Mouse (Mus musculus) macrophage (primary cell): ENCODE data around the gene Slc30a3. TPM values are rescaled to one million over a fixed set of nuclear protein-coding genes. Genes with fewer than 3 reads are reported as not detected.

Source experiments
- H3K27ac ChIP-seq: fragments of 350-480 bp; formaldehyde crosslinking; 2 replicates; pipeline ENCODE4 v1.9.0; 2021
- H3K36me3 ChIP-seq: fragments of 350-480 bp; formaldehyde crosslinking; 2 replicates; pipeline ENCODE4 v1.9.0; 2021; ENCODE audit errors: inconsistent target
- H3K4me3 ChIP-seq: fragments of 350-480 bp; formaldehyde crosslinking; 2 replicates; pipeline ENCODE4 v1.9.0; 2021; ENCODE audit errors: inconsistent target
- H3K79me2 ChIP-seq: fragments of 350-480 bp; formaldehyde crosslinking; 2 replicates; pipeline ENCODE4 v1.9.0; 2021; ENCODE audit errors: inconsistent target
- WGBS: methylation state at CpG from one replicate; pipeline ENCODE4 v1.1.7; 2026; ENCODE audit warnings: inconsistent platforms; ENCODE audit not compliant: missing documents; 5-methylcytosine and 5-hydroxymethylcytosine counted together
- polyA plus RNA-seq: library from polyadenylated mRNA; stranded (reverse); fragments of 250-400 nt; gene quantifications from 3 replicates; pipeline ENCODE4 v1.2.4, GENCODE M21; 2018; ENCODE audit warnings: inconsistent platforms

The Slc30a3 gene
- polyA plus RNA-seq, 1 experiment from 2014 or later = not detected

GRCm38 (mm10) chr5:31110781-31111180 lies 2.7 kb upstream of the Slc30a3 start:
- WGBS = 22% methylated on average over 7 of the region's 7 CpGs

GRCm38 (mm10) chr5:31105814-31106335 lies 2.2 kb downstream of the Slc30a3 start, which contains the start of gene Dnajc5g:
Gene Dnajc5g (plus strand): TSS chr5:31106285.
- 52% methylated on average over 9 of the region's 9 CpGs for WGBS

More at GRCm38 (mm10) chr5:31110781-31111180, 2.7 kb upstream of the Slc30a3 start:
- H3K79me2 ChIP-seq = no peaks in the 10 kb centered on the region
- no peak overlapping the region for H3K27ac ChIP-seq
- H3K36me3 ChIP-seq = no peaks in the 10 kb centered on the region
- no peak overlapping the region for H3K4me3 ChIP-seq

GRCm38 (mm10) chr5:31095711-31096480 lies 12.1 kb downstream of the Slc30a3 start:
- H3K4me3 ChIP-seq = peak overlapping the region; percentile 10; the same call in 1 of the 2 replicates
- no peaks in the 10 kb centered on the region for H3K79me2 ChIP-seq
- H3K27ac ChIP-seq = no peak overlapping the region
- no peaks in the 10 kb centered on the region for H3K36me3 ChIP-seq
- WGBS = 40% methylated on average over 11 of the region's 11 CpGs

More at GRCm38 (mm10) chr5:31105814-31106335, 2.2 kb downstream of the Slc30a3 start, which contains the start of gene Dnajc5g:
- Histone ChIP-seq H3K4me3 (no peak within 1 kb of the TSS), H3K36me3 (no peaks in the 10 kb centered on the region), H3K27ac (no peak within 1 kb of the TSS), H3K79me2 (no peaks in the 10 kb centered on the region)

- Histone ChIP-seq H3K79me2 (no peaks in the 10 kb centered on the region), H3K4me3 (peak overlapping the region; percentile 10; the same call in 1 of the 2 replicates), H3K27ac (no peak overlapping the region), H3K36me3 (no peaks in the 10 kb centered on the region)
- 1% methylated on average over 59 of the region's 59 CpGs for WGBS
These were observed 13.0 kb downstream of the Slc30a3 start for GRCm38 (mm10) chr5:31094799-31095691.

GRCm38 (mm10) chr5:31094100-31094798 lies 13.8 kb downstream of the Slc30a3 start:
- 5% methylated on average over 28 of the region's 29 CpGs for WGBS
- Histone ChIP-seq H3K27ac (no peak overlapping the region), H3K4me3 (no peak overlapping the region), H3K79me2 (no peaks in the 10 kb centered on the region), H3K36me3 (no peaks in the 10 kb centered on the region)

GRCm38 (mm10) chr5:31093151-31094041 lies 14.6 kb downstream of the Slc30a3 start:
- Histone ChIP-seq H3K27ac (no peak overlapping the region), H3K4me3 (no peak overlapping the region), H3K79me2 (no peaks in the 10 kb centered on the region), H3K36me3 (no peaks in the 10 kb centered on the region)
- WGBS = 4% methylated on average over 49 of the region's 54 CpGs

GRCm38 (mm10) chr5:31092231-31092975 lies 15.6 kb downstream of the Slc30a3 start:
- Histone ChIP-seq H3K4me3 (no peak overlapping the region), H3K27ac (no peak overlapping the region), H3K79me2 (no peaks in the 10 kb centered on the region), H3K36me3 (no peaks in the 10 kb centered on the region)
- 10% methylated on average over 52 of the region's 53 CpGs for WGBS

GRCm38 (mm10) chr5:31087131-31087530 lies 20.9 kb downstream of the Slc30a3 start:
- H3K4me3 ChIP-seq = no peak overlapping the region
- H3K27ac ChIP-seq = no peak overlapping the region
- WGBS = 72% methylated on average over 2 of the region's 2 CpGs
- H3K79me2 ChIP-seq = no peaks in the 10 kb centered on the region
- no peaks in the 10 kb centered on the region for H3K36me3 ChIP-seq

- Histone ChIP-seq H3K36me3 (no peaks in the 10 kb centered on the region), H3K79me2 (no peaks in the 10 kb centered on the region), H3K27ac (no peak overlapping the region), H3K4me3 (no peak overlapping the region)
- 71% methylated on average over 7 of the region's 7 CpGs for WGBS
These were observed 21.4 kb downstream of the Slc30a3 start for GRCm38 (mm10) chr5:31086606-31087005.

- H3K36me3 ChIP-seq = no peaks in the 10 kb centered on the region
- H3K79me2 ChIP-seq = no peaks in the 10 kb centered on the region
- H3K27ac ChIP-seq = no peak overlapping the region
- WGBS = 86% methylated on average over 8 of the region's 8 CpGs
- no peak overlapping the region for H3K4me3 ChIP-seq
These were observed 24.1 kb downstream of the Slc30a3 start for GRCm38 (mm10) chr5:31083949-31084348.

GRCm38 (mm10) chr5:31082935-31083625 lies 25.0 kb downstream of the Slc30a3 start:
- H3K4me3 ChIP-seq = no peak overlapping the region
- H3K27ac ChIP-seq = no peak overlapping the region
- 38% methylated on average over 12 of the region's 12 CpGs for WGBS
- H3K36me3 ChIP-seq = no peaks in the 10 kb centered on the region
- no peaks in the 10 kb centered on the region for H3K79me2 ChIP-seq

GRCm38 (mm10) chr5:31082355-31082754 lies 25.7 kb downstream of the Slc30a3 start:
- no peak overlapping the region for H3K4me3 ChIP-seq
- H3K79me2 ChIP-seq = no peaks in the 10 kb centered on the region
- H3K36me3 ChIP-seq = no peaks in the 10 kb centered on the region
- WGBS = 19% methylated on average over 5 of the region's 5 CpGs
- H3K27ac ChIP-seq = no peak overlapping the region
